Mouse (Mus musculus): Measurements from ENCODE around the gene Dcaf6.

- TF ChIP-seq CTCF (IDR thresholded peaks at IDR 0.05; ENCODE audit: low read depth) (peak; percentile 51), EP300 (IDR thresholded peaks at IDR 0.05; ENCODE audit: low read depth) (no peak)
These were observed 63.9 kb downstream of the Dcaf6 start for GRCm38 (mm10) chr1:165396401-165396805.

All from liver, postnatal 0 days (tissue).